ENCODE assay signal across 8 mouse cellular contexts in genomic region chr9:48834541-48835411, GRCm38 (mm10). TPM values are rescaled to one million over a fixed set of nuclear protein-coding genes. Genes with fewer than 3 reads are reported as not detected.
A peak's percentile ranks its signal among the peaks of the same experiment; 100 is the strongest.
DNase-seq lines count a peak whose midpoint lies in the region; ATAC-seq lines count a peak whose summit lies in the region.

No protein-coding gene starts in this region.

- intact Hi-C loops in left cerebral cortex, postnatal 14 days (cut with DNase I), result loop anchor here (5.0 kb wide), 1 partner anchor 187 kb away; no protein-coding TSS in a partner anchor

- H3K4me2 ChIP-seq in forebrain, embryonic 12.5 days, result peak overlapping the region; percentile 90
- H3K4me2 ChIP-seq in hindbrain, embryonic 14.5 days (replicated peaks), result peak overlapping the region; percentile 93
- peak overlapping the region; percentile 95 for H3K4me2 ChIP-seq in limb, embryonic 13.5 days (replicated peaks)
- H3K4me2 ChIP-seq in neural tube, embryonic 11.5 days (ENCODE audit: low read depth), result peak overlapping the region; percentile 98

- peak overlapping the region; percentile 57 for H3K9ac ChIP-seq in forebrain, embryonic 12.5 days
- peak overlapping the region; percentile 71 for H3K9ac ChIP-seq in hindbrain, embryonic 14.5 days
- peak overlapping the region; percentile 45; the same call in 1 of the 2 replicates for H3K9ac ChIP-seq in limb, embryonic 13.5 days
- H3K9ac ChIP-seq in neural tube, embryonic 11.5 days (ENCODE audit: low read length), result peak overlapping the region; percentile 64

- H3K9me3 ChIP-seq in forebrain, embryonic 12.5 days, result no peaks in the 10 kb centered on the region
- no peaks in the 10 kb centered on the region for H3K9me3 ChIP-seq in hindbrain, embryonic 14.5 days (ENCODE audit: control insufficient read depth, low read length)
- H3K9me3 ChIP-seq in limb, embryonic 13.5 days, result no peaks in the 10 kb centered on the region
- H3K9me3 ChIP-seq in neural tube, embryonic 11.5 days (ENCODE audit: control insufficient read depth, low read length), result no peaks in the 10 kb centered on the region

- H3K4me1 ChIP-seq in forebrain, embryonic 12.5 days, result peaks cover 40% of the 10 kb centered on the region
- H3K4me1 ChIP-seq in hindbrain, embryonic 14.5 days (replicated peaks; ENCODE audit: control insufficient read depth, insufficient read depth, low read length), result peaks cover 11% of the 10 kb centered on the region; the same call in 1 of the 2 replicates
- H3K4me1 ChIP-seq in limb, embryonic 13.5 days, result peaks cover 45% of the 10 kb centered on the region
- H3K4me1 ChIP-seq in neural tube, embryonic 11.5 days (ENCODE audit: control insufficient read depth, insufficient read depth, low read length), result peaks cover 16% of the 10 kb centered on the region

- ATAC-seq in forebrain, embryonic 12.5 days (ENCODE audit: low FRiP score), result 0 out of 2 replicates have a peak, but pooled peaks have one; percentile 15
- peak; percentile 40; the same call in 1 of the 2 replicates for ATAC-seq in hindbrain, embryonic 14.5 days (ENCODE audit: low FRiP score)
- ATAC-seq in limb, embryonic 13.5 days (ENCODE audit: low FRiP score, low read depth), result no peak
- peak; percentile 35; the same call in 1 of the 2 replicates for ATAC-seq in neural tube, embryonic 11.5 days (ENCODE audit: insufficient read depth, low FRiP score, low TSS enrichment)

- no peaks in the 10 kb centered on the region for H3K36me3 ChIP-seq in forebrain, embryonic 12.5 days (replicated peaks)
- peaks cover 6% of the 10 kb centered on the region; the same call in 1 of the 2 replicates for H3K36me3 ChIP-seq in hindbrain, embryonic 14.5 days (replicated peaks; ENCODE audit: control insufficient read depth, insufficient read depth)
- H3K36me3 ChIP-seq in limb, embryonic 13.5 days, result no peaks in the 10 kb centered on the region
- H3K36me3 ChIP-seq in neural tube, embryonic 11.5 days (ENCODE audit: control insufficient read depth, insufficient read depth, low read length), result peaks cover 3% of the 10 kb centered on the region; the same call in 1 of the 2 replicates

- H3K27me3 ChIP-seq in forebrain, embryonic 12.5 days, result peaks cover 77% of the 10 kb centered on the region
- peaks cover 19% of the 10 kb centered on the region for H3K27me3 ChIP-seq in hindbrain, embryonic 14.5 days (ENCODE audit: control insufficient read depth, insufficient read depth, low read length)
- peaks cover 95% of the 10 kb centered on the region for H3K27me3 ChIP-seq in limb, embryonic 13.5 days
- H3K27me3 ChIP-seq in neural tube, embryonic 11.5 days (ENCODE audit: control insufficient read depth, insufficient read depth, low read length), result peaks cover 14% of the 10 kb centered on the region

- H3K4me3 ChIP-seq in forebrain, embryonic 12.5 days (replicated peaks), result peak overlapping the region; percentile 55
- peak overlapping the region; percentile 75 for H3K4me3 ChIP-seq in hindbrain, embryonic 14.5 days (replicated peaks; ENCODE audit: low read length)
- peak overlapping the region; percentile 58 for H3K4me3 ChIP-seq in limb, embryonic 13.5 days
- H3K4me3 ChIP-seq in neural tube, embryonic 11.5 days (ENCODE audit: low read depth, low read length), result peak overlapping the region; percentile 76

- under 1% methylated on average over 65 of the region's 65 CpGs for WGBS in forebrain, embryonic 12.5 days
- under 1% methylated on average over 65 of the region's 65 CpGs for whole genome bisulfite sequencing in hindbrain, embryonic 14.5 days
- WGBS in limb, embryonic 13.5 days, result under 1% methylated on average over 65 of the region's 65 CpGs
- under 1% methylated on average over 65 of the region's 65 CpGs for WGBS in neural tube, embryonic 11.5 days

- peak; percentile 39 to 40 for DNase-seq in left cerebral cortex, postnatal 14 days (ENCODE audit: low spot score in 2 of 2)
- no peak for DNase-seq in left cerebral cortex, adult 11 months (ENCODE audit: low spot score)
- peak; percentile 58 for DNase-seq in adrenal gland, postnatal 14 days
- DNase-seq in hindbrain, embryonic 14.5 days (ENCODE audit: low spot score), result peak; percentile 60
- peak; percentile 65 for DNase-seq in neural tube, embryonic 11.5 days (ENCODE audit: low spot score)
- no peak for DNase-seq in adipocyte (ENCODE audit: low spot score)

- H3K27ac ChIP-seq in forebrain, embryonic 12.5 days, result no peak overlapping the region
- 0 out of 2 replicates have a peak overlapping the region, but pooled peaks have one; percentile 9 for H3K27ac ChIP-seq in hindbrain, embryonic 14.5 days
- no peak overlapping the region for H3K27ac ChIP-seq in limb, embryonic 13.5 days
- no peak overlapping the region for H3K27ac ChIP-seq in neural tube, embryonic 11.5 days (ENCODE audit: low read depth, low read length)

RNA-seq across cellular contexts. Expression of gene Zbtb16, which starts 1.2 kb away (rescaled TPM):
- total RNA-seq in left cerebral cortex, postnatal 14 days (2021), result 10 to 100 TPM; 56.2 to 65.7 TPM
- total RNA-seq in adrenal gland, postnatal 14 days (2021), result 88.9 and 109 TPM in 2 replicates
- 3.5 and 5.6 TPM in 2 replicates for polyA plus RNA-seq in forebrain, embryonic 12.5 days (2016; fragmentation: Nextera tagmentation; extraction: Ambion mirVana)
- polyA plus RNA-seq in hindbrain, embryonic 14.5 days (2014; fragmentation: Nextera tagmentation; extraction: Ambion mirVana), result 5.3 and 6.0 TPM in 2 replicates
- 1.1 and 1.3 TPM in 2 replicates for polyA plus RNA-seq in limb, embryonic 13.5 days (2015; fragmentation: Nextera tagmentation; extraction: Ambion mirVana)
- polyA plus RNA-seq in neural tube, embryonic 11.5 days (2014; fragmentation: Nextera tagmentation; extraction: Ambion mirVana), result 7.4 and 8.0 TPM in 2 replicates

Comparison
In these comparisons a context has a peak if more than half of its experiments do, and no peak if none do; other contexts are left out.
1. DNase-seq: peak in left cerebral cortex, postnatal 14 days (2 of 2), adrenal gland, postnatal 14 days (single experiment), hindbrain, embryonic 14.5 days (single experiment) and neural tube, embryonic 11.5 days (single experiment); none in left cerebral cortex, adult 11 months (single experiment) and adipocyte (single experiment).
2. Peak in every context shown above with its lines, with median percentiles within 50 percentile points of each other: H3K4me2 ChIP-seq, H3K4me3 ChIP-seq and H3K9ac ChIP-seq.